Mouse (Mus musculus) MEL (cell line): Measurements from ENCODE around the gene Stx18. TPM values are rescaled to one million over a fixed set of nuclear protein-coding genes. Genes with fewer than 3 reads are reported as not detected.

Experiments
- DNase-seq: peaks from one replicate; pipeline ENCODE4 v3.0.0; 2011; ENCODE audit warnings: low read depth, low spot score
- H3K27ac ChIP-seq: 2 replicates; pipeline ENCODE4 v1.5.1; 2012; ENCODE audit warnings: low read depth, mild to moderate bottlenecking, control low read depth, low read length, moderate library complexity; ENCODE audit not compliant: control insufficient read depth
- H3K27me3 ChIP-seq, 2 experiments: fragments of 150-350 bp in 1 of 2; sonication (generic) in 1 of 2; 2 replicates each; pipeline ENCODE4 v1.6.1; 2012; ENCODE audit warnings: low read length in 2 of 2, mild to moderate bottlenecking in 2 of 2, improper control_type of control experiment in 1 of 2, moderate library complexity in 1 of 2; ENCODE audit not compliant: insufficient read depth in 2 of 2, control insufficient read depth in 1 of 2
- H3K36me3 ChIP-seq, 2 experiments: 2 replicates each; pipeline ENCODE4 v1.6.1; 2012 to 2014; ENCODE audit warnings: low read length in 2 of 2, improper control_type of control experiment in 1 of 2, inconsistent platforms in 1 of 2, mild to moderate bottlenecking in 1 of 2; ENCODE audit not compliant: insufficient read depth in 2 of 2, control insufficient read depth in 1 of 2
- H3K4me1 ChIP-seq, 2 experiments: fragments of 150-350 bp in 1 of 2; sonication (generic) in 1 of 2; 2 replicates each; pipeline ENCODE4 v1.6.1; 2012; ENCODE audit warnings: low read length in 2 of 2, improper control_type of control experiment in 1 of 2, mild to moderate bottlenecking in 1 of 2; ENCODE audit not compliant: insufficient read depth in 2 of 2, control insufficient read depth in 1 of 2
- H3K4me3 ChIP-seq, 2 experiments: fragments of 150-350 bp in 1 of 2; sonication (generic) in 1 of 2; 2 replicates each; pipeline ENCODE4 v1.5.1; 2012; ENCODE audit warnings: low read depth in 2 of 2, low read length in 2 of 2, mild to moderate bottlenecking in 2 of 2, moderate library complexity in 2 of 2, control low read depth in 1 of 2, improper control_type of control experiment in 1 of 2; ENCODE audit not compliant: control insufficient read depth in 1 of 2, insufficient read depth in 1 of 2
- H3K79me2 ChIP-seq: 2 replicates; pipeline ENCODE4 v1.6.1; 2012; ENCODE audit warnings: mild to moderate bottlenecking, low read length, moderate library complexity; ENCODE audit not compliant: control insufficient read depth, poor library complexity, insufficient read depth
- H3K9ac ChIP-seq: 2 replicates; pipeline ENCODE4 v1.6.1; 2012; ENCODE audit warnings: low read depth, mild to moderate bottlenecking, control low read depth, low read length, moderate library complexity; ENCODE audit not compliant: control insufficient read depth, poor library complexity, severe bottlenecking
- H3K9me3 ChIP-seq: fragments of 150-350 bp; sonication (generic); replicated peaks from 2 replicates; pipeline ENCODE4 v1.6.1; 2012; ENCODE audit warnings: mild to moderate bottlenecking, low read length, improper control_type of control experiment, moderate library complexity; ENCODE audit not compliant: insufficient read depth
- BHLHE40 ChIP-seq: IDR thresholded peaks from 2 replicates; pipeline ENCODE4 v1.6.1; 2012; ENCODE audit warnings: low read depth, mild to moderate bottlenecking, inconsistent platforms, low read length, improper control_type of control experiment, borderline replicate concordance
- CHD1 ChIP-seq: IDR thresholded peaks from 2 replicates; pipeline ENCODE4 v1.6.1; 2012; ENCODE audit warnings: low read depth, mild to moderate bottlenecking, inconsistent platforms, low read length, improper control_type of control experiment
- CHD2 ChIP-seq: IDR thresholded peaks from 2 replicates; pipeline ENCODE4 v1.6.1; 2011; ENCODE audit warnings: low read length, improper control_type of control experiment
- CTCF ChIP-seq, 3 experiments: IDR thresholded peaks in 2 of 3; conservative IDR thresholded peaks in 1 of 3; 2 replicates each; pipeline ENCODE4 v1.5.1; 2011 to 2012; ENCODE audit warnings: low read length in 3 of 3, low read depth in 2 of 3, mild to moderate bottlenecking in 2 of 3, improper control_type of control experiment in 1 of 3, inconsistent platforms in 1 of 3, mixed read lengths in 1 of 3, moderate library complexity in 1 of 3; ENCODE audit not compliant: control insufficient read depth in 1 of 3, insufficient read depth in 1 of 3, poor library complexity in 1 of 3, severe bottlenecking in 1 of 3
- E2F4 ChIP-seq: IDR thresholded peaks from 2 replicates; pipeline ENCODE4 v1.6.1; 2011; ENCODE audit warnings: low read depth, low read length, improper control_type of control experiment, borderline replicate concordance
- ELF1 ChIP-seq: IDR thresholded peaks from 2 replicates; pipeline ENCODE4 v1.6.1; 2014; ENCODE audit warnings: low read depth, mild to moderate bottlenecking, inconsistent platforms, low read length, improper control_type of control experiment, moderate library complexity
- EP300 ChIP-seq, 2 experiments: IDR thresholded peaks; 2 replicates each; pipeline ENCODE4 v1.6.1; 2011; ENCODE audit warnings: improper control_type of control experiment in 2 of 2, low read length in 2 of 2, low read depth in 1 of 2, mild to moderate bottlenecking in 1 of 2
- ETS1 ChIP-seq: IDR thresholded peaks from 2 replicates; pipeline ENCODE4 v1.6.1; 2012; ENCODE audit warnings: low read depth, mild to moderate bottlenecking, inconsistent platforms, low read length, improper control_type of control experiment, moderate library complexity
- GABPA ChIP-seq: IDR thresholded peaks from 2 replicates; pipeline ENCODE4 v1.6.1; 2012; ENCODE audit warnings: low read depth, mild to moderate bottlenecking, inconsistent platforms, low read length, improper control_type of control experiment, moderate library complexity
- GATA1 ChIP-seq: IDR thresholded peaks from 2 replicates; pipeline ENCODE4 v1.6.1; 2011; ENCODE audit warnings: low read depth, low read length, improper control_type of control experiment
- HCFC1 ChIP-seq: IDR thresholded peaks from 2 replicates; pipeline ENCODE4 v1.6.1; 2012; ENCODE audit warnings: low read depth, mild to moderate bottlenecking, inconsistent platforms, low read length, improper control_type of control experiment, moderate library complexity
- JUND ChIP-seq: IDR thresholded peaks from 2 replicates; pipeline ENCODE4 v1.6.1; 2011; ENCODE audit warnings: low read depth, mild to moderate bottlenecking, improper control_type of control experiment, low read length
- KAT2A ChIP-seq: conservative IDR thresholded peaks from 2 replicates; pipeline ENCODE4 v1.6.1; 2012; ENCODE audit warnings: low read depth, low read length, improper control_type of control experiment, inconsistent platforms
- MAFK ChIP-seq: IDR thresholded peaks from 2 replicates; pipeline ENCODE4 v1.6.1; 2011; ENCODE audit warnings: low read depth, mild to moderate bottlenecking, low read length, improper control_type of control experiment, borderline replicate concordance
- MAX ChIP-seq: IDR thresholded peaks from 2 replicates; pipeline ENCODE4 v1.6.1; 2011; ENCODE audit warnings: low read length, improper control_type of control experiment
- MAZ ChIP-seq: IDR thresholded peaks from 2 replicates; pipeline ENCODE4 v1.6.1; 2012; ENCODE audit warnings: low read depth, mild to moderate bottlenecking, inconsistent platforms, low read length, improper control_type of control experiment
- MEF2A ChIP-seq: IDR thresholded peaks from 2 replicates; pipeline ENCODE4 v1.6.1; 2014; ENCODE audit warnings: low read depth, mild to moderate bottlenecking, inconsistent platforms, low read length, improper control_type of control experiment; ENCODE audit not compliant: poor library complexity, insufficient replicate concordance, severe bottlenecking; ENCODE audit errors: extremely low read depth
- MXI1 ChIP-seq: IDR thresholded peaks from 2 replicates; pipeline ENCODE4 v1.6.1; 2011; ENCODE audit warnings: mild to moderate bottlenecking, low read depth, low read length, improper control_type of control experiment
- MYB ChIP-seq: IDR thresholded peaks from 2 replicates; pipeline ENCODE4 v1.6.1; 2011; ENCODE audit warnings: mild to moderate bottlenecking, low read depth, low read length, improper control_type of control experiment
- MYC ChIP-seq: IDR thresholded peaks from 2 replicates; pipeline ENCODE4 v1.6.1; 2011; ENCODE audit warnings: low read depth, mild to moderate bottlenecking, low read length, improper control_type of control experiment, moderate library complexity
- NELFE ChIP-seq: IDR thresholded peaks from 2 replicates; pipeline ENCODE4 v1.6.1; 2011; ENCODE audit warnings: low read depth, low read length, improper control_type of control experiment
- NRF1 ChIP-seq: IDR thresholded peaks from 2 replicates; pipeline ENCODE4 v1.6.1; 2014; ENCODE audit warnings: low read depth, mild to moderate bottlenecking, inconsistent platforms, low read length, improper control_type of control experiment, moderate library complexity; ENCODE audit not compliant: poor library complexity, insufficient read depth, severe bottlenecking
- POLR2A ChIP-seq, 2 experiments: IDR thresholded peaks; 2 replicates each; pipeline ENCODE4 v1.6.1; 2011 to 2012; ENCODE audit warnings: low read length in 2 of 2, mild to moderate bottlenecking in 2 of 2, control low read depth in 1 of 2, improper control_type of control experiment in 1 of 2, low read depth in 1 of 2, moderate library complexity in 1 of 2; ENCODE audit not compliant: control insufficient read depth in 1 of 2, insufficient read depth in 1 of 2, poor library complexity in 1 of 2
- POLR2AphosphoS2 ChIP-seq: IDR thresholded peaks from 2 replicates; pipeline ENCODE4 v1.6.1; 2011; ENCODE audit warnings: low read length, improper control_type of control experiment
- POLR2AphosphoS5 ChIP-seq: IDR thresholded peaks from 2 replicates; pipeline ENCODE4 v1.6.1; 2012; ENCODE audit warnings: low read depth, borderline replicate concordance, mild to moderate bottlenecking, inconsistent platforms, low read length, moderate library complexity, mixed read lengths
- RAD21 ChIP-seq: IDR thresholded peaks from 2 replicates; pipeline ENCODE4 v1.6.1; 2011; ENCODE audit warnings: mild to moderate bottlenecking, low read depth, low read length, improper control_type of control experiment
- RCOR1 ChIP-seq: IDR thresholded peaks from 2 replicates; pipeline ENCODE4 v1.6.1; 2012; ENCODE audit warnings: low read depth, mild to moderate bottlenecking, inconsistent platforms, low read length, improper control_type of control experiment
- SIN3A ChIP-seq: IDR thresholded peaks from 2 replicates; pipeline ENCODE4 v1.6.1; 2012; ENCODE audit warnings: low read length, improper control_type of control experiment, inconsistent platforms
- SMC3 ChIP-seq: IDR thresholded peaks from 2 replicates; pipeline ENCODE4 v1.6.1; 2011; ENCODE audit warnings: low read depth, low read length, improper control_type of control experiment
- TAL1 ChIP-seq: IDR thresholded peaks from 2 replicates; pipeline ENCODE4 v1.6.1; 2012; ENCODE audit warnings: mild to moderate bottlenecking, inconsistent platforms, low read length, moderate library complexity, mixed read lengths
- TBP ChIP-seq: IDR thresholded peaks from 2 replicates; pipeline ENCODE4 v1.8.0; 2011; ENCODE audit warnings: low read depth, low read length, improper control_type of control experiment
- TCF12 ChIP-seq: IDR thresholded peaks from 2 replicates; pipeline ENCODE4 v1.6.1; 2014; ENCODE audit warnings: low read depth, mild to moderate bottlenecking, inconsistent platforms, low read length, improper control_type of control experiment, moderate library complexity
- UBTF ChIP-seq: IDR thresholded peaks from 2 replicates; pipeline ENCODE4 v1.6.1; 2012; ENCODE audit warnings: low read depth, mild to moderate bottlenecking, inconsistent platforms, low read length, improper control_type of control experiment, moderate library complexity, borderline replicate concordance; ENCODE audit not compliant: insufficient read depth
- USF1 ChIP-seq: IDR thresholded peaks from 2 replicates; pipeline ENCODE4 v1.6.1; 2014; ENCODE audit warnings: low read depth, mild to moderate bottlenecking, inconsistent platforms, low read length, improper control_type of control experiment, moderate library complexity
- USF2 ChIP-seq, 2 experiments: IDR thresholded peaks; 2 replicates each; pipeline ENCODE4 v1.6.1; 2011 to 2012; ENCODE audit warnings: improper control_type of control experiment in 2 of 2, low read length in 2 of 2, borderline replicate concordance in 1 of 2, inconsistent platforms in 1 of 2, low read depth in 1 of 2, mild to moderate bottlenecking in 1 of 2; ENCODE audit not compliant: insufficient read depth in 1 of 2
- ZKSCAN1 ChIP-seq: IDR thresholded peaks from 2 replicates; pipeline ENCODE4 v1.6.1; 2012; ENCODE audit warnings: low read depth, mild to moderate bottlenecking, inconsistent platforms, low read length, improper control_type of control experiment, moderate library complexity
- ZMIZ1 ChIP-seq: IDR thresholded peaks from 2 replicates; pipeline ENCODE4 v1.6.1; 2012; ENCODE audit warnings: low read depth, mild to moderate bottlenecking, inconsistent platforms, low read length, improper control_type of control experiment, moderate library complexity
- polyA plus RNA-seq, 2 experiments: library from polyadenylated mRNA; stranded (reverse) in 1 of 2; unstranded in 1 of 2; fragments of >175 nt in 1 of 2; fragments of >200 nt in 1 of 2; gene quantifications; 2 replicates each; pipeline versions ENCODE4 v1.2.1 to v1.2.4; 2012; ENCODE audit warnings: low replicate concordance in 2 of 2, low read depth in 1 of 2; ENCODE audit not compliant: insufficient read length in 2 of 2, insufficient read depth in 1 of 2, missing spikeins in 1 of 2
- total RNA-seq: library from RNA; depleted of rRNA; stranded (reverse); fragments of 300-350 nt; gene quantifications from 2 replicates; pipeline ENCODE4 v1.2.3, GENCODE M21; 2012

The Stx18 gene
- total and polyA plus RNA-seq, 3 experiments = 44.0 to 44.4 TPM; not detected in 1

GRCm38 (mm10) chr5:38085561-38086392 lies 47.2 kb downstream of the Stx18 start:
- Histone ChIP-seq H3K36me3 (no peaks in the 10 kb centered on the region), H3K9me3 (no peaks in the 10 kb centered on the region), H3K27me3 (no peaks in the 10 kb centered on the region), H3K9ac (no peak overlapping the region), H3K79me2 (no peaks in the 10 kb centered on the region), H3K27ac (no peak overlapping the region), H3K4me1 (no peaks in the 10 kb centered on the region), H3K4me3 (no peak overlapping the region)
- DNase-seq = peak; percentile 84
- TF ChIP-seq BHLHE40 (no peak), MEF2A (no peak), ELF1 (no peak), SIN3A (no peak), RAD21 (peak; percentile 80), CHD1 (no peak), CTCF (IDR thresholded peaks at IDR 0.05 in 2 of 3, conservative IDR thresholded peaks at IDR 0.05 in 1 of 3; ENCODE audit: control insufficient read depth in 1 of 3, insufficient read depth in 1 of 3, low read depth in 2 of 3, low read length in 3 of 3, poor library complexity in 1 of 3, severe bottlenecking in 1 of 3) (peak; percentile 92 to 99 (median 94)), HCFC1 (no peak), POLR2AphosphoS2 (no peak), MAFK (no peak), JUND (no peak), ETS1 (no peak), MAX (no peak), TCF12 (no peak), USF1 (no peak), TAL1 (no peak), ZMIZ1 (no peak), SMC3 (peak; percentile 61), GABPA (no peak), MYB (no peak), USF2 (IDR thresholded peaks at IDR 0.05; ENCODE audit: borderline replicate concordance in 1 of 2, insufficient read depth in 1 of 2, low read depth in 1 of 2, low read length in 2 of 2) (no peak), CHD2 (no peak), NRF1 (no peak), EP300 (IDR thresholded peaks at IDR 0.05; ENCODE audit: low read depth in 1 of 2, low read length in 2 of 2) (no peak), MXI1 (no peak), POLR2A (IDR thresholded peaks at IDR 0.05; ENCODE audit: control insufficient read depth in 1 of 2, insufficient read depth in 1 of 2, low read depth in 1 of 2, low read length in 2 of 2, poor library complexity in 1 of 2) (no peak), ZKSCAN1 (no peak), GATA1 (no peak), POLR2AphosphoS5 (no peak), RCOR1 (no peak), NELFE (no peak), MYC (peak; percentile 69; the same call in 1 of the 2 replicates), UBTF (no peak), E2F4 (no peak), KAT2A (no peak), TBP (no peak), MAZ (no peak)
